Mouse (Mus musculus) frontal cortex, postnatal 25 days (tissue): ENCODE measurements at regions not wholly inside any gene's neighbourhood (a gene's known extent, or its start where the extent isn't known, plus 50 kb on each side); places are given as distances from the start of the nearest gene placed in this dataset.

Source experiments
- DNase-seq, 2 experiments: peaks; one replicate each; pipeline ENCODE4 v3.0.0; 2022; ENCODE audit warnings: low spot score in 2 of 2

GRCm38 (mm10) chr3:38046611-38047010, 322.3 kb upstream of the Gm5148 start:
- DNase-seq, result no peak

GRCm38 (mm10) chr3:38045989-38046388, 321.7 kb upstream of the Gm5148 start:
- no peak for DNase-seq

DNA sequence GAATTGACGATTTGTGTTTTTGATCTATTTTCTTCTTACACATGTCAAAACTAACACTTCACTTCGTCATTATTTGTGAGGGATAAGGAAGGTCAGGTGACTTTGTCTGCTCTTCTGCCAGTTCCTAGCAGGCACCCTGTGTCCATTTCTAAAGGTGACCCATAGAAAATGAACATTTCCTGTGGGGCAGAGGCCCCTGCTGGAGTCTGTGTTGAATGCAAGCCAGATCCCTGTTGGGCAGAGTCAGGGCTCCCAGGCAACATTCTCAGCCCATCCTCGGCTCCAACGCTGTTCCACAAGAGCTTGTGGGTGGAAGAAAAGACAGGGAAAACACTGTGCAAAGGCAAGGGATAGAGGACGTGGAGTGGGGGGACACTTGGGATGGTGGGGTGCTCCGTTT, 321.2 kb upstream of the Gm5148 start:
- no peak for DNase-seq

DNA sequence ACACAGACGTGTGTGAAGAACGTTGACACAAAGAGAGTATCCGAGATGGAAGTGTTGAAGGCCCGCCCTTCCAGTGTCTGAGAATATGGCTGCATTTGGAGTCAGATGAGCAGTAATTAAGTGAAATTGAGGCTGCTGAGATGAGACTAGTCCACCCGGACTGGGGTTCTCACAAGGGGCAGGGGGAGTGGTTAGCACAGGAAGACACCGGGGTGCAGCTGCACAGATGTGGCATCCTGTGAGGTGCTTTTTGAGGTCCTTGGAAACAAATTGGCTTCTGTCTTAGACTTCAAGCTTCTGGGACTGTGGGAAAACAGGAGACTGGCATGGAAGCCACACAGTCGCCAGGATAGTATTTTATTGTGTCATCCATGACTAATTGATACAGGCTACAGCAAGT, 320.0 kb upstream of the Gm5148 start:
- no peak for DNase-seq

DNA sequence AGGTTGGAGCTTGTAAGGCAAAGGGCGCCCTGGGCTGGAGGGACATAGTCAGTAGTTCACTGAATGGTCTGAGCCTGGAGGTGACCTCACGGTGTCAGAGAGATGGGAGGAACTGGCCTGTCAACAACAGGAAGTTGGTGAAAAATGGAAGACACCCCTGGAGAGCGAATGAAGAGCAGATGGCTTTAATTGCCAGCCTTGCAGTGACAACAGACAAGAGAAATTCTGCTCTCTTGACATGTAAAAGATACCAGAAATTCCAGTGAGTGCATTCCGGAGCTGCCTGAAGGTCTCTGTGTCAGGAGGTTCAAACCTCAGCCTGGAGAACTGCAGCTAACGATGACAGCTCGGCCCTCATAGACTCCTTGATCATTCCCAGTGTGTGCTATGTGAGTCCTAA, 318.3 kb upstream of the Gm5148 start:
- no peak for DNase-seq

DNA sequence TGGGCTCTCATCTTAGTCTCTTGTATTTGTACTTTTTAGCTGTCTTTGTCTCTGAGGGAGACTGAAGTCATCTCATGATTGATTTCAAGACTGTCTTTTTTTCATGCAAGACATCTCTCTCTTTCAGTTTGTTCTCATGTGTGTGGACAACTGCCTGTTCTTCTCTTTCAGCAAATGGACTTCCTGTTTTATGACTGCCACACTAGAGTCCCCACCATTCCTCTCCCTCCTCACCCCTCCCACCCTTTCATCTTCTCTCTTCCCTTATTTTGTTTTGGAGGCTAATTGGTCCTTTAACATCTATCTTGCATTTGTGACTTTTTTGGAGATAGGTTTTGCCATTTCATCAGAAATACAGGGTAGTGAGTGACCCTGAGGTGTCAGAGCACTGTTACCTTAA, 311.8 kb upstream of the Gm5148 start:
- DNase-seq, result no peak

DNA sequence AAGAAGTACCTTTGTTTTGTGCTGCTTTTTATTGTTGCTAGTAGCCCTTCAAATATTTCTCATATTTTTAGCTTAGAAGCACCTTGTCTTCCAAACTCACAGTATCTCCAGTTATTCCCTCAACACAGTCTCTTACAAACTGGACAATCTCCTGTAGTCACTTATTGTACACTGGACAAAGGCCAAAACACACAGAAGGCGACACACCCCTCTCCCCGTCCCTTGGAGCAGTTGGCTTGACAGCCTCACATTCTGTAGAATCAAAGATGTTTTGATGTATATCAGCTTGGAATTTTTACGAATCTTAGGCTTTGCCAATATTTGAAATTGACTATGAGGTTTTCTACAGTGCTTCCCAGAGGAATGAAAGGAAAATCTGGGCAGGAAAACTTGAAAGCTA, 309.8 kb upstream of the Gm5148 start:
- no peak for DNase-seq

GRCm38 (mm10) chr3:38014768-38015167, 290.5 kb upstream of the Gm5148 start:
- no peak for DNase-seq

DNA sequence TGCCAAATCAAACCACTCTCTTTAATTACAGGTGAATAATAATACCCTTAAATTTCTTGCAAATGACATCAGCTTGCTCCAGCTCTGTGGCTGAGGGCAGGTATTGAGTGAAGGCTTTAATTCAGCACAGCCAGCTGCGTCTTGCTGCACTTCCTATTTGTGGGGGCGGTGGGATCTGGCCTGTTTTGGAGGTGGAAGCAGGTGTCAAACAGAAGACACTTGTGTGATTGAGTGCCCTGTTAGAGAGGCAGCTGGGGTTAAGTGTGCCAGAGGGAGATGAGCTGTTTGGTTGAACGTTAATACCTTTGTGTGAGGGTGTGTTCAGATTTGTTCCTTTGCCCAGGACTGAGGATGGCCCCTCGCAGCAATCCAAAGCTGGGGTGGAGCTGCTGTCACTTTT, 284.9 kb upstream of the Gm5148 start:
- DNase-seq, result no peak

DNA sequence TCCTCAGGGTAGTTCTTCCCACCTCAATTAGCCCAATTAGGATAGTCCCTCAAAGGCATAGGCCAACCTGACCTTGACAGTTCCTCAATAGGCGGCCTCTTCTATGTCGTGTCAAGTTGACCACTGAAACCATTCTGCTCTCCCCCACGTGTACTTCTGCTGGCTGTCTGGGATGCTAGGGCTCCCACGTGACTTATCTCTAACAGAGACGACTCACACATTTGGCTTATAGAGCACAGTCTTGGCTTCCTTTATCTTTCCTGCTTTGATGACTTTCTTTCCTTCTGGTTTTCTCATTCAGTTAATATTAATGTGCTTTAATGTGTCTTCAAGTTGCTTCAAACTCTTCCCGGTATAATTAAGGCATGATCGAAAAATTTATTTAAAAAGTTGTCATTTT, 284.0 kb upstream of the Gm5148 start:
- DNase-seq, result no peak

DNA sequence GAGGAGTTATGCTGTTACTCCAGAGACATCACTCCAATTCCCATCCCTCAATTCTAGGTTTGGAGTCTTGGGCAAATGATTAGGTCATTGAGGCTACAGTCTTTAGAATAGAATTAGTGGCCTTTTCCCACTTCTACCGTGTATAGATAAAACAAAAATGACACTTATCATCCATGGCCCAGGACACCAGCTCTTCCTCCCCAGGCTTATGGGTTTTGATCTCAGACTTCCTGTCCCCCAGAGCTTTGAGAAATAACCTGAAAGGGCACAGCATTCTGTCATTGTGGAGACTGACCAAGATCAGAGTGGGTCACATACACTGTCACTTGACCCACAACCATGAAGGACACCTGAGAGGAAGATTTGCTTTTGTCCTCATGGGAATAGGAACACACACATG, 283.3 kb upstream of the Gm5148 start:
- DNase-seq, result no peak

DNA sequence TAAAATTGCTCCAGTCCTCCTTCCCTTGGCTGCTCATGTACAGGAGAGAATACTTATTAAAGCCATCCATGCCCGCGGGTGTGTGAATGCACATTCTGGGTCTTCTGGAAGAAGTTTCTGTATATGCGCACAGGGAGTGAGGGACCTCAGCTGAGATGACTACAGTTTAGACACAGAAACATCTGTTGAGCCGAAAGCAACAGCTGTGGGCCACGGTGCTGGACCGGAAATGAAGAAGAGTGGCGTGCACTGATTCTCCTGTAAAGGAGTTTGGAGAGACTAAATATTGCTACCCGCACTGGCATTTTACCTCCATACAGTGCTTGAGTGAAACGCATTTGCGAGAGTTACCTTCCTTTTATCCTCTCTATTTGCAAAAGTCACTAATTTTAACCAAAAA, 278.0 kb upstream of the Gm5148 start:
- no peak for DNase-seq

- DNase-seq, result no peak
Observed at GRCm38 (mm10) chr3:37999779-38000178, 275.5 kb upstream of the Gm5148 start.

GRCm38 (mm10) chr3:37997998-37998397, 273.7 kb upstream of the Gm5148 start:
- no peak for DNase-seq

GRCm38 (mm10) chr3:37989992-37990391, 265.7 kb upstream of the Gm5148 start:
- DNase-seq, result no peak

DNA sequence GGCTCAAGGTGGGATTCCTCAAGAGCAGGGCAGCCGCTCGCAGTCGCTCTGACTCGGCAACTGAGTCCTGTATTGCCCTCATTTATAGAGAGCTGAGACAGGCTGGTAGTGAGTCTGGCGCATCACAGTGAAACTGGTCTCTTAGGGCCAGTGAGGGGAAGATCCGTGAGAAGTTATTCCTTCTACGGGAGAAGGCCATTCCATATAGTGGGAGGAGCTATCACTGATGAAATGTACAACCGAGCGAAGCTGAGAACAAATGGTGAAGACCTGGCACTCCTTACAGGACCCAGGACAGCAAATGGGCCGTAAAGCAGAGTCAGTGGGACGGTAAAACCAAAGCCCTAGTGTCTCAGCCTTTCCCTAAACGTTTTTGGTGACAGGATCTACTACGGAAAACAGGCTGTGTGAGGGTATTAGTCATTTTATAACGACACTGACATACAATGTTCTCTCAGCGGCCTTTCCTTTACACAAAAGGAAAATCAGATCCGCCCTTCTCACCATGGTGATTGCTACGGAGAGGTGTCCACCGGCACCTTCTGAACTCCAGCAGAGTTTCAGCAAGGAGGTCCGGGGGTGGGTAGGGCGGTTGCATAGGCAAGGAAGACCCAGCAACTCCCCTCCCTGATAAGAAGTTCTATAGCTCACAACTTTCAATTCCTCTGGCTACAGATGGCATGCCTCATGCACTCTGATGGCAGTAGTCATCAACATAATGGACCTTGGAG, 263.6 kb upstream of the Gm5148 start:
- no peak for DNase-seq

- no peak for DNase-seq
Observed at GRCm38 (mm10) chr3:37987007-37987774, 262.9 kb upstream of the Gm5148 start.

DNA sequence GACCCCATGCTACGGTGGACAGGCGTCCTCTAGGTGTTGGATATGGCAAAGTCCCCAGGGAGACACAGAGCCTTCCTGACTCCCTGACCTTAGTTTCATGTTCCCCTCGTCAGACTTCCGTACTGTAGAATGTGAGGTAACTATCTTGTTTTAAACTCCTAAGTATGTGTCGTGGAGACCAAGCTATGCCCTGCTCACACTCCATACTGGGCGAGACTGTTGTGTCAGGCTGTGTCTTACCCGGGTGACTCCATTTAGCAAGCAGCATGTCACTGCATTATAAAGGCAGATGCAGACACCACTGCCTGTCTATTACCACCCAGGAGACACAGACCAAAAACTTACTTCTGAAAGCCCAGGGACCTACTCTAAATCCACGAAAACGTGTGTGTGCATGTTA, 260.4 kb upstream of the Gm5148 start:
- no peak for DNase-seq

GRCm38 (mm10) chr3:37981481-37982180, 257.3 kb upstream of the Gm5148 start:
- DNase-seq, result no peak

GRCm38 (mm10) chr3:37979871-37980270, 255.6 kb upstream of the Gm5148 start:
- DNase-seq, result no peak

DNA sequence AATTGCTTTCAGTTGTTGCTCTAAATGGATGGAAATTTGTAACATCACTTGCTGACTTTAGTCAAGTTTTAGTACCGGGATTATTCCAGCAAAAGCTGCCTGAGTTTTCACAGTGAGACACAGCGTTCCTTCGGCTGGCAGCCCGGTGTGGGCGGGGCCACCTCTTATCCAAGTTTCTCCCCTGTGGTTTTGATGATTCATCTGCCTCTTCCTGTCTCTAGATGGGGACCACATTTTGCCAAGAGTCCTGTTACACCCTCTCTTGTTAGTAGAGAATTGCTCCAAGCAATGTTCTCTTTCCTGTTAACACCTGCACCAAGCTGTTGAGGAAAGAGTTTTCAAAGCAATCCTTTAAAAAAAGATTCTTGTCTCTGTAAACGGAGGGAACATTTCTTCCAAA, 254.2 kb upstream of the Gm5148 start:
- DNase-seq, result peak; percentile 50 to 59

DNA sequence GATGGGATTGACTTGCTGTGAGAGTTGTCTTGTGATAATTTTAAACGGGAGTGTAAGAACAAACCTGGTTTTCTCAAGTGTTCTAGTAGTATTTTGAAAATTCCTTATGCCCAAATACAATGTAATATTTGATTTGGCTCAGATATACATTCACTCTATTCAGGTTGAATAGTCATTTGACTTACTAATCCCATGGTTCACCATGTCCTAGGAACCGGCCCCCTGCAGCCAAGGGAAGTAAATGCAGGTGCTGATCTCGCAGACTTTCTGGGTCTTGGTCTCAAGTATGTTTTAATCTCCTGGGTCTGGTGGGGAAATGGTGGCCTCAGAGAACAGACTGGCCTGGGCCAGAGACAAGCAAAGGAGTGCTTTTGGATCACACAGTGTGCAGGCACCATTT, 253.2 kb upstream of the Gm5148 start:
- no peak for DNase-seq

GRCm38 (mm10) chr3:37976566-37976965, 252.3 kb upstream of the Gm5148 start:
- peak in 1 of 2 experiments; percentile 12 for DNase-seq
